Mouse (Mus musculus) retina, adult 2 months (tissue): ENCODE results near the gene Pdlim3.
"Not testable (repeated sequence)": the region's sequence is repeated elsewhere in the genome, so short reads cannot be mapped to it uniquely, and the experiment has no call there.

Experiments used
- DNase-seq: peaks from one replicate; pipeline ENCODE4 v3.0.0-alpha.2; 2012; ENCODE audit warnings: low read depth, low spot score

The Pdlim3 gene

DNA sequence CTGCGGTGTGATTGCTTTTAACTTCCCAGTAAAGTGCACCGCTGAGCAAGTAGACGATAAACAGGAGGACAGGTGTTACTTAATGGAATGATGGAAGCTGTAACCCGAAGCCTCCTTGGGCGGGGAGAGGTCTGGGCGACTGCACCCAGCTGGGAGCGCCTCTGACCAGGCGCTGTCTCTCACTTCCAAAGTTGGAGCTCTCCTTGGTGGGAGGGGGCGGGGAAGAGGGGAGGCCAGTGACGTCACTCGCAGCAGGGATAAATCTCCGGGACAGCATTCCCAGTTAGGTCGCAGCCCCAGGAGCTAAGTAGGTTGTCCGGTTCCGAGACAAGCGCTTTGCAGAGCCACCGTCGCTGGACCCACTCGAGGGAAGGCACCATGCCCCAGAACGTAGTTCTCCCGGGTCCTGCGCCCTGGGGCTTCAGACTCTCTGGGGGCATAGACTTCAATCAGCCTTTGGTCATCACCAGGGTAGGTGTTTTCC lies at the start of gene Pdlim3:
Gene Pdlim3 (plus strand): TSS at position 260 of the 484 bp plus-strand sequence.
- no peak for DNase-seq

DNA sequence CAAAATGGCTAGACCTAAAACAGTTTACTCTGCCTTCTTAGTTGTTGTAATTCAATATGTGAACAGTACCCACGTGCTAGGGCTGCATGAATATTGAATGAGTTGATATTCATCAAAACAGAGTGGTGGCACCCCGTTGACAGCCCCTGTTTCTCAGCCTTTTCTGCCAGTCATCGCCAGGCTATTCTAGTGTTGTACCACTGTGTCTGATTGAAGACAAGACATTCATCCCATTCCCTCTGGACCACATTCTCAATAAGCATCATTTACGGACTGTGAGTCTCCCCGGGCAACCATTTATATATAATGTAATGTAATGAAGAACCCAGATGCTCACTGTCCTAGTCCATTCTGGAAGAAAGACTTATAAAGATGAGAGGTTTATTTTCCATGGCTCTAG lies 42.0 kb upstream of the Pdlim3 start:
- DNase-seq = no peak

DNA sequence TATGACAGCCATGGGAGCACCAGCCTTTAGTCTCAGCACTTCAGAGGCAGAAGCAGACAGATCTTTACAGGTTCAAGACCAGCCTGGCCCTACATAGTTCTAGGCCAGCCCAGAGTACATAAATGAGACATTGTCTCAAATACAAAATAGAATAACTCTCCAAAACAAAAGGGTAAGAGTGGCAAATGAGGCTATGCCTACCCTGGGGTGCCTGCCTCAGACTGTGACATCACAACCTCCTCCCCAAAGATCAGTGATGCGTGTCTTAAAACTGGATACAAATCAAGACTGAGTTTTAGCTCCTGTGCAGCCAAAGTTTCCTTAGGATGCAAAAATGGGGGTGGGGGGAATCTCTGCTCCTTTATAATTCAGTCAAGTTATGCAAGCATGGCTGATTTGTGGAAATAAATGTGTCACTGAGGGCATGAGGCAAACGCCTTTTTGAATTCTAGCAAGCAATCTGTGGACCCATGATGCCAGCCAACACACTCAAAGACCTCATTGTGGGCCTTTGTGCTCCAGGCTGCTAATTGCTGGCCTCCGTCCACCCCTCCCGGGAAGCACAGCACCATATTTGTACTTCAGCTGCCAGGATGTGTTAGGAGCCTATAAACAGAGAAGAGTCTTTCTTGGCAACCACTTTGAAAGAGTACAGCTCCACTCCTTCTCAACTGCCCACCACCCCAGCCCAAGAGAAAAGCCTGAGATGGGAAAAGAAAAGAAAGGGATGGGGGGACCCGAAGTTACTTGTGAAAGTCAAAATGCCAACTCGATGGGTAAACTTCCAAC lies 41.0 kb upstream of the Pdlim3 start:
- DNase-seq = no peak

DNA sequence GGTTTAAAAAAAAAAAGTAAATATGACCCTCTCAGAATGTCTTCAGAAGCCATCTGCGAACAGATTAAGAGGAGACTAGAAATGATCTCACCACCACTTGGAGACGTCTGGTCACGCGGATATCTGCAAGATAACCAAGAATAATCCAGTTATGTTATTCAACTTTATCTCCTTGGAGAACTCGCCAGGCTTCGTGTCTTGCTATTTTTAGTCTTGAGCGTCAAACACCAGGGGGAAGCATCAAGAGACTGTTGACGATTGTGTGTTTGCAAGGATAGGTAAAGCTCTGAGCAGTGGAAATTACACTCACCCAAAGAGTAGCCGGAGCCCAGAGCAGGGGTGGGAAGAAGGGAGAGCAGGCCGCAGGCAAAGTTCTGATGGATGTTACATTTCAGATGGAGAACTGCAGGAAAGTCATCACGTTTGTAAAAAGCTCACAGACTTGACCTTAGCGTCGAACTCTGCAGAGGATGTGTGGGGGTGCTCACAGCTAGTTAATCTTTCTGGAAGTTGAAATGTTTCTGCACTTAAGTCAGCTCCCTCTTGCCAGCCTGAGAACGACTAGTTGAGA lies 40.3 kb upstream of the Pdlim3 start:
- DNase-seq = no peak

- no peak for DNase-seq
These were observed 39.4 kb upstream of the Pdlim3 start for GRCm38 (mm10) chr8:45845906-45846305.

GRCm38 (mm10) chr8:45855118-45855517 lies 30.1 kb upstream of the Pdlim3 start:
- no peak for DNase-seq

- DNase-seq = no peak
These were observed 27.5 kb upstream of the Pdlim3 start for GRCm38 (mm10) chr8:45857734-45858133.

DNA sequence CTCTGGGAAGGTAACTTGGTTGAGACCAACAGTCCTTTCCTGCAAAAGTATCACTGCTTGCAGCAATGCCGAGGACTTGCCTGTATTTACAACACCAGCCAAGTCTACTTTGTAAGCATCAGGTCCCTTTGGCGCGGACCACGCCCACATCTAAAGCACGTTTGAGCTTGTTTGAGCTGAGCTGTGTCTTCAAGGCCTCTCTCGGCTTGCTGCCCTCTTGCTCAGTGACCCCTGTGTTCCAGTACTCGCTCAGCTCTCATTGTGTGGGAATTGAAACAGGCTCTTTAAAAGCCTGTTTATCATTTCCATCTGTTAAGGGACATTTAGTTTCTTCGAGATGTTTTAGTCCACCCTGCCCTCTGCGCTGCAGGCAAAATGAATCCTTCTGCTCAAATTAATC lies 26.9 kb upstream of the Pdlim3 start:
- DNase-seq = no peak

GRCm38 (mm10) chr8:45871587-45871986 lies 13.7 kb upstream of the Pdlim3 start:
- DNase-seq = not testable (repeated sequence)

DNA sequence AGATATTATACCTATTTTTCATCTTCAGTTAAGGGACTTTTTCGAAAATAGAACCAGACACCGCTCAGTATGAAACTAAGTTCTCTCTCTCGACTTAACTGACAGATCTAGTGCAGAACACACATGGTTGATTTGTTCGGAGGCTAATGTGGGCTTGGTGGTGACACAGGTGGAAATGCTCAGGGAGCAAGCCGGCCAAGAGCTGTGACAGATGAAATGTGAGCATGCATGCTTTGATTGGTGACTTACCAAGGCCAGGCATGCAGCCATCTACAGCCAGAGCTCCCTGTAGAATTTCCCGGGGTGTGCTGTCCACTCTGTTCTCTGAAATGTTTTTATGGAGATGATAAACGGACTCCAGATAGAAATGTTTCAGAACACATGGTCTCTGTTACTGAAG lies 13.2 kb upstream of the Pdlim3 start:
- DNase-seq = no peak

DNA sequence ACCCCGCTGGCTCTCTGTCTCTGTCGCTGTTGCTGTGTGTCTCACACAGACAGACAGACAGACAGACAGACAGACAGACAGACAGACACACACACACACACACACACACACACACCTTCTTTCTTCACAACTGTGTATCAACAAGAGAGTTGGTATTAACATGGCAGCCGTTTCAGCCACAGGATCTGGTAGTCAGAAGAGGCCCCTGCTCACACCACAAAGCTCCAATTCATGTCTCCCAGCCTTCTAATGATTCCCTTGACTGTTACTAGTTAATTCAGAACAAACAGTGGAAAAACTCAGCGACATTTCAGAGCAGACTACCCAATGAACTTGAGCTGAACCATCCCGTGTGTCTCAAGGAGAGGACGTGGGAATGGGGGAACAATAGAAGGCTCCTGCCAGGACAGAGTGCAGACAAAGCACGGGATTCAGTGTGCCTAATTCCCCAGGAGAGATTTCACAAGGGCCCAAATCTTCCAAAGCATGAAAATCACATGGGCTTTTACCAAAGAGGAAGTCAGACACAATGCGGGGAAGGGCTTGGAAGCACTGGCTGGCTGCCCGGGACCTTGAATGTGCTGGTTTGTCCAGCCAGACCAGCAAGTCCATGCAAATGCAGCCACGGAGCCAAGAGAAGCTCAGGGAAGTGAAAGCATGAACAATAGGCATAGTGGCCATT lies 10.2 kb upstream of the Pdlim3 start:
- no peak for DNase-seq

DNA sequence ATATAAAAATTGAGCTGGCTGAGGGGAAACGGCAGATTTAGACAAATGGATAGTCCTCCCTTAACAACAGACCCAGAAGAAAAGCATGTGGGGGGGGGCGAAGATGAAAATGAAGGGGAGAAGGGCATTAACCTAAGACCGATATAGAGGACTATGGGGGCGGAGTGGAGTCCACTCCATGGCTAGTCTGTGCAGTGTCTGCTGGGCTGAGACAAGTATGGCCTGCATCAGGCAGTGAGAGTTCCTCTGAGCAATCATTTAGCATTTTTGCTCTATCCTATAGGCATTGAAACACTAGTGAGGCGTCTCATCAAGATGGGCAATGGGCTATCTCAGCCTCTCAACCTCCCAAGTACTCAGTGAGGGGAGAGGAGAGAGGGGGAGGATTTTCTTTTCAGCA lies 8.9 kb upstream of the Pdlim3 start:
- DNase-seq = no peak

- no peak for DNase-seq
These were observed 7.6 kb upstream of the Pdlim3 start for GRCm38 (mm10) chr8:45877680-45878079.

DNA sequence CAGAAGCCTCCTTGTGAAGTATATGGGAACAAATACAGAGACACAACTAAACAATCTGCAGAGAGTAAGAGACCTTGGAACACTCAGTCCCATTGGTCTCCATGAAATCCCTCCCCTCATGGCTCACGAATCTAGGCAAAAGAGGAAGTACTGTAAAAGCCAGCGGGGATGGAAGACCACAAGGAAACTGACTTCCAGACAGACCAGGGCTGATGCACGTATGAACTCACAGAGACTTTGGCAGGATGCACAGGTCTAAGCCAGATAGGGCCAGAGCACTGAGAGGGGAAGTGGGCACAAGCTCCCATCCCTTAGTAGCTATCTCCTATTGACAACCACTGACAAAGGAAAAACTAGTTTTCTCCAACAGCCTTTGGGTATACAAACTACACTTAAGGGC lies 4.8 kb upstream of the Pdlim3 start:
- no peak for DNase-seq

DNA sequence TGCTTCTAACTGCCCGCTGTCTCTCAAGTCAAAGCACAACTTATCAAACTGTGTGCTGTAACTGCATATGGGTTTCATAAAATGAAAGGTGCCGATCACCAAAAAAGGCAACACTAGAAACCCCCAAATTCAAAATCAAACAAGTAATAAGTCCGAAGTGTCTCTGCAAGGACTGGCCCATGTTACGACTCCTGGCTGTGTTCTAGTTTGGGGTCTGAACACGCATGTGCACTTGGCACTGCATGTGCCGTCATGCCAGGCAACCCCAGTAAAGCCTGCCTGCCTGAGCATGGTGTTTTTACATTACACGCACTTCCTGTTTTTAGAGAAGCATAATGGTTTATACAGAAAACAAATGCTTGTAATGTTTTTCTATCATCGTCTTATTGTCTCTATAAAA lies 3.5 kb upstream of the Pdlim3 start:
- no peak for DNase-seq

DNA sequence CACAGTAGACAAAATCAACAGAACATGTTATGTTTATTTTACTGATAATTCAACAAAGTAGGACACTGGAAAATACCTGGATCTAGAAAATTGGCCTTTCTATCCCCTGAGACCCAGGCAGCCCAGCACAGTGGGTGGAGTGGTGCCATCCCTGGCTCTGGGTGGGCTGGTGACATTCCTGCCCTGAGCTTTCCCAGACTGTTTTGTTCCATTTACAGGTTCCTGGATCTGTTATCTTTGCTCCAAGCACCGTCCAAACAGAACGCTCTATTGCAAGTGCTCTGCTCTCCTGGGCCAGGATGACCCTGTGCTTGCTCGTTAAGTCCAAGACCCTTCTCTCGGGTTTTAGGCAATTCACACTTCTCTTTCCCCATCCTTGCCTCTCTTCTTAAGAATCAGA lies 1.5 kb upstream of the Pdlim3 start:
- no peak for DNase-seq

- DNase-seq = no peak
These were observed 709 bp upstream of the Pdlim3 start for GRCm38 (mm10) chr8:45884552-45884951.

DNA sequence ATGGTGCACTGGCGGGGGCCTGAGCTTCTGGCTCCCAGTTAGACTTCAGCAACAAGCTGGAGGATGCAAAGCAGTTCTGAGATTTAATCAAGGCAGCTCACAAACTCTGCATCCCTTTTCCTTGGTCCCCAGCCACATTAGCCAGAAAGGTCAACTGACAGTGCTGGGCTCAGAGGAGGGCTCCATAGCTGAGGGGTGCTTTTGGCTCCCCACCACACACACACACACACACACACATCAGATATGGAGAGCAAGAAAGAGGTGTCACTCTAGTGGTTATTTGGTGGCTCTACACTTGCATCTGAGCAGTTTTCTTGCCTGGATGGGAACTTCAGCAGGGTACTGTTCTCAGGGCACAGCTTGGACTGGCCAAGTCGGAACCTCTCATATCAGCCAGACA lies 514 bp downstream of the Pdlim3 start:
- DNase-seq = no peak

DNA sequence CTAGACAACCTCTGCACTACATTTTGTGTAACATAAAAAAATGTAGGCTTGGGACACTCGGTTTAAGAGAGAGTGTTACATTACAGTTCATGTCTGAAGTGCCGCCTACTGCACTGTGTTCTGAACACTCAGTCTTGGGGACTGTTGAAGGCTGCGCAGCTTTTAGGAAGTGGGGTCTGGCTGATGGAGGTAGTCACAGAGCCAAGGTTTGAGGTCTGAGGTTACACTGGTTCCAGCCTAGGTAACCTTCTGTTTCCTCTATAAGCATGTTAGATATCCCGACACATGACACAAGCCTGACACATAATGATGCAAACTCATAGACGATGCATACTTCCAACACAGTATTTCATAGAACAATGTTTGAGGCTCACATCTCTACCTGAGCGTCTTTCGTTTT lies 4.5 kb downstream of the Pdlim3 start:
- DNase-seq = no peak

DNA sequence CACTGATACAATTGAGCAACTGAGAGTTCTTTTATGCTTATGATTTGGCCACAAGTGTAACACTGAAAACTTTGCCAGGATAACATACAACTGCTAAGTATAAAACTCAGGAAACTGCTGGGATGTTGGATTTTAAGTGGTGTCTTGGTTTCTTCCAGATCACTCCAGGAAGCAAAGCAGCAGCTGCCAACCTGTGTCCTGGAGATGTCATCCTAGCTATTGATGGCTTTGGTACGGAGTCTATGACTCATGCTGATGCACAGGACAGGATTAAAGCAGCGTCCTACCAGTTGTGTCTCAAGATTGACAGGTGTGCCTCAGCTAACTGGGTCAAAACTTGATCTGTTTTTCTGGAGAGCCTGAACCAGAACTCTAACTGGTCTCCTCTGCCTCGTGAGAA lies 11.3 kb downstream of the Pdlim3 start:
- no peak for DNase-seq

- no peak for DNase-seq
These were observed 14.5 kb downstream of the Pdlim3 start for GRCm38 (mm10) chr8:45899783-45900182.

DNA sequence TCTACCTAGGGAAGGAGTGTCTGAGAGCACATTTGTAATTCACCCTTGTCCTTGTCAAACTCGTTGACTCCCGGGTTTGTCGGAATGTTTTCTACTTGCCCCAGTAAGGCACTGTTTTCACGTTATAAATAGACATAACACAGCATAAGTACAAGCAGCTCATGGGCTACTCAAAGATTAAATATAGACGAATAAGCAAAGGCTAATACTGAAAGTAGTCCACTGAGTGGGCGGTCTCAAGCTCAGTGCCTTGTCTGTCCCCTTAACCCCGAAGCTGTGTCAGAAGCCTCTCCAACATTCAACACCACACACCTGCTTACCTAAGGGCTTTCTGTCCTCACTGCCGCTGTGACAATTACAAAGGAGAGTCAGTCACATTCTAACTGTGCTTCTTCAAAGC lies 16.4 kb downstream of the Pdlim3 start:
- DNase-seq = peak; percentile 34

DNA sequence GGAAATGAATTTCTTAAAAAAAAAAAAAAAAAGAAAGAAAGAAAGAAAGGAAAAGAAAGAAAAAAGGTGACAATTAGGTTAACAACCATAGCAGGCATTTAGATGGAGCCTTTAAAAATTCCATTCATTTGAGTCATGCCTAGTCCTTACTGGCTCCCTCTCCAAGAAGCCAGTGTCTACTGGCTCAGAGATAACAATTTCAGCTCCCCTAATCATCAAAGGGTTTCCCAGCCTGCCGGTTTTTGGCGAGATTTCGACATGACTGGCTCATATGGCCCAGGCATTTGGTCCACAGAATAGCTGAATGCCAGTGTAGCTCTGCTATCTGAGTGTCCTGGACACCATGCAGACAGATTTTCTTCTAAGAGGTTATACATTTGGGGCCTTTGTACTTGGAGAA lies 18.4 kb downstream of the Pdlim3 start:
- DNase-seq = no peak
